Mouse (Mus musculus) embryonic facial prominence, embryonic 15.5 days (tissue): ENCODE results near the gene Tubd1. TPM values are rescaled to one million over a fixed set of nuclear protein-coding genes. Genes with fewer than 3 reads are reported as not detected.
A peak's percentile ranks its signal among the peaks of the same experiment; 100 is the strongest.

Source experiments
- ATAC-seq: fragments of 200-750 bp; cut with Nextera tagmentation; 2 replicates; pipeline ENCODE4 v1.8.0; 2017; ENCODE audit warnings: low read depth, moderate TSS enrichment; ENCODE audit not compliant: insufficient number of reproducible peaks, low FRiP score, low TSS enrichment
- H3K27ac ChIP-seq: fragments of 300-500 bp; sonication (generic); replicated peaks from 2 replicates; pipeline ENCODE4 v1.5.1; 2015; ENCODE audit warnings: mild to moderate bottlenecking, inconsistent platforms
- H3K27me3 ChIP-seq: fragments of 300-500 bp; sonication (generic); 2 replicates; pipeline ENCODE4 v1.6.1; 2015; ENCODE audit warnings: inconsistent platforms
- H3K36me3 ChIP-seq: fragments of 300-500 bp; sonication (generic); 2 replicates; pipeline ENCODE4 v1.6.1; 2015; ENCODE audit warnings: mild to moderate bottlenecking, inconsistent platforms
- H3K4me1 ChIP-seq: fragments of 300-500 bp; sonication (generic); 2 replicates; pipeline ENCODE4 v1.6.1; 2015; ENCODE audit warnings: inconsistent platforms
- H3K4me2 ChIP-seq: fragments of 300-500 bp; sonication (generic); replicated peaks from 2 replicates; pipeline ENCODE4 v1.6.1; 2015; ENCODE audit warnings: mild to moderate bottlenecking, inconsistent platforms
- H3K4me3 ChIP-seq: fragments of 300-500 bp; sonication (generic); replicated peaks from 2 replicates; pipeline ENCODE4 v1.5.1; 2015; ENCODE audit warnings: mild to moderate bottlenecking, inconsistent platforms
- H3K9ac ChIP-seq: fragments of 300-500 bp; sonication (generic); 2 replicates; pipeline ENCODE4 v1.6.1; 2015; ENCODE audit warnings: inconsistent platforms
- H3K9me3 ChIP-seq: fragments of 300-500 bp; sonication (generic); replicated peaks from 2 replicates; pipeline ENCODE4 v1.6.1; 2016; ENCODE audit warnings: inconsistent platforms
- WGBS: fragments of 180-500 bp; shearing (Covaris S2); methylation state at CpG from one replicate; pipeline ENCODE4 v1.1.7; 2015; 5-methylcytosine and 5-hydroxymethylcytosine counted together
- polyA plus RNA-seq: library from polyadenylated mRNA; unstranded; fragments of >200 nt; fragmentation: Nextera tagmentation; extraction: Ambion mirVana; gene quantifications from 2 replicates; pipeline ENCODE4 v1.2.1, GENCODE M21; 2015

Gene Tubd1
- polyA plus RNA-seq, 1 experiment from 2014 or later, result 11.3 TPM

DNA sequence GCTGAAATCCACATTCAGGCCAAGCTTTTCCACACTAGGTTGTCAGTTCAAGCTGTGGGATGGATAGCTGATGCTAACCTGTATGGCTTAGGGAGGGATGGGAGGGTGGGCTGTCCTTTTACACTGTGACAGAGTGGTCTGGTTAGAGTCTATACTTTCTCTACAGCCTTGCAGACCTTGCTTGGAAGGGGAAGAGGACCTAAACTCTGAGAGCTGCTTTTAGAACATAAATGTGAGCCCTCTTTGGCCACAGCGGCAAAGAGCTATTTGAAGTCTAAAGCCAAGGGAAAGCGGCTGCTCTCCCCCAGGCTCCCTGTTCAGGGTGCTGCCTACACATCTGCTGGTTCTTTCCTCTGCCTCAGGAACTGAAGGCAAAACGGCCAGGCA, 40.8 kb downstream of the Tubd1 start:
- WGBS, result 39% methylated on average over 3 of the region's 3 CpGs
- Histone ChIP-seq H3K36me3 (no peaks in the 10 kb centered on the region), H3K4me1 (peaks cover 17% of the 10 kb centered on the region), H3K4me2 (peak overlapping the region; percentile 21; the same call in 1 of the 2 replicates), H3K4me3 (peak overlapping the region; percentile 37), H3K9ac (no peak overlapping the region), H3K9me3 (no peaks in the 10 kb centered on the region), H3K27ac (peak overlapping the region; percentile 44; the same call in 1 of the 2 replicates), H3K27me3 (no peaks in the 10 kb centered on the region)
- ATAC-seq, result no peak

DNA sequence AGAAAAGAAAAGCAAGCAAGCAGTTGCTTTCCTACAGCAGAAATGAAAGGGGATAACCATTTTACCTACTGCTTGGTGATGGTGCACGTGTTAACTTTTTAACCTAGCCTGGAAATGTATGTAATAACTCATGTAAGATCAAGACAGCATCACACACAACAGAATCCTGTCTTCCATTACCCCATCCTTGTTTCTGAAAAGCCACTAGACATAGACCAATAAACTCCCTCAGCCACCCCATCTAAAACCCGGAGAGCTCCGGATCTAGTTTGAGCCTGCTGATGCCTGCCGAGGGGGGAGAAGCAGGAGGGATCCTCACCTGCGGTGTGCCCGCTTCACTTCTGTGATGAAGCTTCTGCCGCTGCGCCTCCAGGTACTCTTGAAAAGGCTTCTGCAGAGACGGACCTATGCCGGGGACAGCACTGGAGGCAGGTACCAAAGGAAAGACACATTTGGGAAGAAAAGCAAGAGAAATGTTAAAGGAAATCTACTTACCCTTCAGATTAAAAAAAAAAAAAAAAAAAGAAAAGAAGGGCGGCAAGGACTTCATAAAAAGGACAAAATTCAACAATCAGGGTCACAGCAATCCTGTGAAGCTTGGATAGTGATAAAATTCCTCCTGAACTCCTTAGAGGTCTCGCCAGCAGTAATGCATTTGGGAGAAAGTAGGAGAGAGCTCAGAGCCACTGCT, 41.5 kb downstream of the Tubd1 start:
- 19% methylated on average over 12 of the region's 12 CpGs for WGBS
- no peak for ATAC-seq
- H3K9me3 ChIP-seq, result no peaks in the 10 kb centered on the region
- H3K4me2 ChIP-seq, result peak overlapping the region; percentile 47
- H3K27ac ChIP-seq, result peak overlapping the region; percentile 77
- peak overlapping the region; percentile 37 for H3K4me3 ChIP-seq
- H3K27me3 ChIP-seq, result no peaks in the 10 kb centered on the region
- no peak overlapping the region for H3K9ac ChIP-seq
- H3K36me3 ChIP-seq, result no peaks in the 10 kb centered on the region
- H3K4me1 ChIP-seq, result peaks cover 17% of the 10 kb centered on the region

DNA sequence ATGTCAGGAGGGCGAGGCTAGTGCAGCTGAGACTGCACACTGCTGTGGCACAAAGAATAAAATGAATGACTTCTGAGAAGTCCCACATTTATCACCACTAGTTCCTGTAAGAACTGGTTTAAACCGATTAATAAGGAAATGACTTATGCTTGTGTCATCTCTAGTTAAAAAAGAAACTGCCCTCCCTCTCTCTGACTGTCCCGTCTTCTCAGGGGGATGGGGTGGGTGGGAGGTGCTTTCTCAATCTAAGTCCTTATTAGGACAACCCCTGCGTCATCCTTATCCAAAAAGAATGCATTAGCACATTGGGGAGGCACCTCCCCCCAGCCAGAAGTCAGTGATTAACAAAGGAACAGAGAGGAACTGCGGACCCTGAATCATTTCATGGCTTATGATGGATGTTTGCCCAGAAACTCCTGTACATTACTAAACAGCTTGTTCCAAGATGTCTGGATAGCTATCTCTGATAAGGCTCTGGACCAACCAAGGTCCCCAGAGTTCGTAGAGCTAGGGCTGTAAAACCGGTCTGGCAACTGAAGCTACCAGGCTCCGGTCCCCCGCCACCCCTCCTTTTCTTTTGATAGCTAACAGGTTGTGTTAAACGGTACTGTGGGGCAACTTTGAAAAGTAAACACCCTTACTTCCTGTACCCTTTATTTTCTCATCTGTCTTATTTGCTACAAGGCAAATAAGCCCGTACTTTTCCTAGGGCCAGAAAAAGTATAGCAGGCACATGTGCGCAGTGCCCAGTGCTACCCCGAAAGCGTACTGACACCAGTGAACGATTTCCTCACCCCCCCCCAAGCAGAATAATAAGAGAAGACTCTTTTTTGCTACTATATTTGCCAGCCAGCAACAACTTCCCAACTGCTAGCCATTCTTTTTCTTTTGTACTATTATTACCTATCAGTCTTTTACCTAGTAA, 42.3 kb downstream of the Tubd1 start:
- peaks cover 17% of the 10 kb centered on the region for H3K4me1 ChIP-seq
- peak; percentile 85 for ATAC-seq
- H3K27ac ChIP-seq, result peak overlapping the region; percentile 77

DNA sequence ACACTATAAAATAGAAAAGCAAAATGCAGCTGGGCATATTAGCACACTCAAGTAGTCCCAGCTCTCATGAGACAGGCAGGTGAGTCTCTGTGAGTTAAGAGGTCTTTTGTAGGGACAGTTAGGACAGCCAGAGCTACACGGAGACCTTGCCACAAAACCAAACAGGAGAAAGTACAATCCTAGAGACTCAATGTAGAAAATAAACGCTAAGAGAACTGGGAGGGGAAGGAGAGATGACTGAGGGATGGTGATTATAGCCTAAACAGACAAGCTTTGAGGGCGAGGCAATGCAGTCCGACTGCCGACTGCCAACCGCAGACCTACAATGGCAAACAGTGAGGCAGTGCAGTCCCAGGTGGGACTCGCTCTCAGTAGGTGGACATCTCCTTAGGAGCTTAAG, 43.0 kb downstream of the Tubd1 start:
- no peak overlapping the region for H3K4me3 ChIP-seq
- H3K27me3 ChIP-seq, result no peaks in the 10 kb centered on the region
- H3K4me1 ChIP-seq, result peaks cover 17% of the 10 kb centered on the region
- H3K9ac ChIP-seq, result no peak overlapping the region
- 32% methylated on average over 7 of the region's 7 CpGs for WGBS
- H3K4me2 ChIP-seq, result peak overlapping the region; percentile 47
- ATAC-seq, result no peak
- H3K9me3 ChIP-seq, result no peaks in the 10 kb centered on the region
- H3K27ac ChIP-seq, result peak overlapping the region; percentile 77
- no peaks in the 10 kb centered on the region for H3K36me3 ChIP-seq

More for the DNA sequence above, 42.3 kb downstream of the Tubd1 start:
- 5% methylated on average over 15 of the region's 15 CpGs for whole genome bisulfite sequencing
- Histone ChIP-seq H3K9ac (0 out of 2 replicates have a peak overlapping the region, but pooled peaks have one; percentile 5), H3K36me3 (no peaks in the 10 kb centered on the region), H3K27me3 (no peaks in the 10 kb centered on the region), H3K9me3 (no peaks in the 10 kb centered on the region), H3K4me3 (peak overlapping the region; percentile 37), H3K4me2 (peak overlapping the region; percentile 47)

- Histone ChIP-seq H3K4me2 (no peak overlapping the region), H3K4me1 (peaks cover 17% of the 10 kb centered on the region), H3K9ac (no peak overlapping the region), H3K9me3 (no peaks in the 10 kb centered on the region), H3K27me3 (no peaks in the 10 kb centered on the region), H3K36me3 (no peaks in the 10 kb centered on the region), H3K27ac (no peak overlapping the region), H3K4me3 (no peak overlapping the region)
- WGBS, result 88% methylated on average over 4 of the region's 4 CpGs
- no peak for ATAC-seq
Observed at GRCm38 (mm10) chr11:86588583-86589298, 44.0 kb downstream of the Tubd1 start.

- peaks cover 17% of the 10 kb centered on the region for H3K4me1 ChIP-seq
Observed at GRCm38 (mm10) chr11:86590066-86590465, 45.3 kb downstream of the Tubd1 start.

GRCm38 (mm10) chr11:86590579-86590978, 45.8 kb downstream of the Tubd1 start:
- H3K9ac ChIP-seq, result no peak overlapping the region
- WGBS, result 81% methylated on average over 10 of the region's 10 CpGs
- no peak overlapping the region for H3K27ac ChIP-seq
- no peaks in the 10 kb centered on the region for H3K27me3 ChIP-seq
- H3K9me3 ChIP-seq, result no peaks in the 10 kb centered on the region
- no peak overlapping the region for H3K4me3 ChIP-seq
- no peaks in the 10 kb centered on the region for H3K36me3 ChIP-seq
- no peak overlapping the region for H3K4me2 ChIP-seq
- H3K4me1 ChIP-seq, result peaks cover 17% of the 10 kb centered on the region
- ATAC-seq, result no peak

More at GRCm38 (mm10) chr11:86590066-86590465, 45.3 kb downstream of the Tubd1 start:
- Histone ChIP-seq H3K4me3 (no peak overlapping the region), H3K4me2 (no peak overlapping the region), H3K27me3 (no peaks in the 10 kb centered on the region), H3K36me3 (no peaks in the 10 kb centered on the region), H3K27ac (no peak overlapping the region), H3K9me3 (no peaks in the 10 kb centered on the region), H3K9ac (no peak overlapping the region)
- 76% methylated on average over 4 of the region's 4 CpGs for WGBS
- no peak for ATAC-seq

- ATAC-seq, result no peak
- H3K36me3 ChIP-seq, result no peaks in the 10 kb centered on the region
- H3K27ac ChIP-seq, result no peak overlapping the region
- H3K27me3 ChIP-seq, result no peaks in the 10 kb centered on the region
- H3K9ac ChIP-seq, result no peak overlapping the region
- peaks cover 17% of the 10 kb centered on the region for H3K4me1 ChIP-seq
- 80% methylated on average over 4 of the region's 4 CpGs for WGBS
- H3K4me2 ChIP-seq, result no peak overlapping the region
- H3K9me3 ChIP-seq, result no peaks in the 10 kb centered on the region
- no peak overlapping the region for H3K4me3 ChIP-seq
Observed at GRCm38 (mm10) chr11:86591301-86591845, 46.6 kb downstream of the Tubd1 start.

DNA sequence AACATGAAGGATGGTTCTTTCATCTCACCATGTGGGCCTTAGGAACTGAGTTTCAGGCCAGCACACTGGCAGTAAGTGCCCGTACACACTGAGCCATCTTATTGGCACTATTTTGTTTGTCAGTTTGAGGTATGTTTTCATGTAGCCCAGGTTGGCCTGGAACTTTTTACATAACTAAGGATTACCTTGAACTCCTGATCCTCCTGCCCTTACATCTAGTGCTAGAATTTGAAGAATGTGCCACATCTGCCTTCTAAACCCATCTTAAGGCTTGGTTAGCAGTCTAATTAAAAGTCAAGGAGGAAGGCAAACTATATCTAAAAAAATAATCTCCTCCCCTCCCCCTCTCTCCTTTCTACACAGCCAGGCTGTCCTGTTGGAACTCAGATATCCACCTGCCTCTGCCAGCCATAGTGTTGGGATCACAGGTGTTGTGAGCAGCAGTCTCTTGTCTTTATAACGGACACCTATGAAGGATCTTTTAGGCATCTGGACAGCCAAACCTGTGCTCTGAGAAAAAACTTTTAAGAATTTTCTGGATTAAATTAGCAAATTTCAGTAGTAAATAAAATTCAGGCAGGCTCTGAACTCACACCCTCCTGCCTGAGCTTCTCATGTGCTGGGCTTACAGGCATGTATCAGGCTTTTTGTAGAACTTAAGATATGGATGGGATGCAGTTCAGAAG, 47.3 kb downstream of the Tubd1 start:
- no peak overlapping the region for H3K27ac ChIP-seq
- WGBS, result 74% methylated on average over 2 of the region's 2 CpGs
- H3K27me3 ChIP-seq, result no peaks in the 10 kb centered on the region
- H3K4me2 ChIP-seq, result no peak overlapping the region
- H3K4me1 ChIP-seq, result peaks cover 11% of the 10 kb centered on the region
- no peaks in the 10 kb centered on the region for H3K9me3 ChIP-seq
- no peak overlapping the region for H3K4me3 ChIP-seq
- H3K9ac ChIP-seq, result no peak overlapping the region
- no peaks in the 10 kb centered on the region for H3K36me3 ChIP-seq
- ATAC-seq, result no peak

GRCm38 (mm10) chr11:86592993-86593392, 48.2 kb downstream of the Tubd1 start:
- H3K4me1 ChIP-seq, result peaks cover 2% of the 10 kb centered on the region; the same call in 1 of the 2 replicates
- WGBS, result 32% methylated on average over 3 of the region's 3 CpGs
- ATAC-seq, result no peak
- H3K36me3 ChIP-seq, result no peaks in the 10 kb centered on the region
- H3K27ac ChIP-seq, result no peak overlapping the region
- H3K27me3 ChIP-seq, result no peaks in the 10 kb centered on the region
- H3K9ac ChIP-seq, result no peak overlapping the region
- no peak overlapping the region for H3K4me2 ChIP-seq
- H3K4me3 ChIP-seq, result no peak overlapping the region
- no peaks in the 10 kb centered on the region for H3K9me3 ChIP-seq
